Mouse (Mus musculus): ENCODE results near the gene Bola1. TPM values are rescaled to one million over a fixed set of nuclear protein-coding genes. Genes with fewer than 3 reads are reported as not detected.

Gene Bola1
- total and polyA plus RNA-seq, 3 experiments = 115 to 124 TPM; not detected in 1

- no peak overlapping the region for H3K9ac ChIP-seq (ENCODE audit: control insufficient read depth, low read depth, low read length, poor library complexity, severe bottlenecking)
- H3K27me3 ChIP-seq (ENCODE audit: control insufficient read depth in 1 of 2, insufficient read depth in 2 of 2, low read length in 2 of 2) = no peaks in the 10 kb centered on the region
- TF ChIP-seq POLR2AphosphoS5 (IDR thresholded peaks at IDR 0.05; ENCODE audit: borderline replicate concordance, low read depth, low read length) (no peak), USF2 (IDR thresholded peaks at IDR 0.05; ENCODE audit: borderline replicate concordance in 1 of 2, insufficient read depth in 1 of 2, low read depth in 1 of 2, low read length in 2 of 2) (no peak), UBTF (IDR thresholded peaks at IDR 0.05; ENCODE audit: borderline replicate concordance, insufficient read depth, low read depth, low read length) (no peak), GABPA (IDR thresholded peaks at IDR 0.05; ENCODE audit: low read depth, low read length) (no peak), BHLHE40 (IDR thresholded peaks at IDR 0.05; ENCODE audit: borderline replicate concordance, low read depth, low read length) (no peak), GATA1 (IDR thresholded peaks at IDR 0.05; ENCODE audit: low read depth, low read length) (no peak), CHD1 (IDR thresholded peaks at IDR 0.05; ENCODE audit: low read depth, low read length) (no peak), SMC3 (IDR thresholded peaks at IDR 0.05; ENCODE audit: low read depth, low read length) (no peak), ZKSCAN1 (IDR thresholded peaks at IDR 0.05; ENCODE audit: low read depth, low read length) (no peak)
- H3K36me3 ChIP-seq (ENCODE audit: control insufficient read depth in 1 of 2, insufficient read depth in 2 of 2, low read length in 2 of 2) = peaks cover 0 to 46% of the 10 kb centered on the region in 2 experiments; a peak in 2 of 4 replicates
- DNase-seq (ENCODE audit: low read depth, low spot score) = peak; percentile 76
- H3K27ac ChIP-seq (ENCODE audit: control insufficient read depth, low read depth, low read length) = peak overlapping the region; percentile 31; the same call in 1 of the 2 replicates
- no peaks in the 10 kb centered on the region for H3K9me3 ChIP-seq (replicated peaks; ENCODE audit: insufficient read depth, low read length)
- H3K4me3 ChIP-seq (ENCODE audit: control insufficient read depth in 1 of 2, insufficient read depth in 1 of 2, low read depth in 2 of 2, low read length in 2 of 2) = no peak overlapping the region
- peaks cover 7% of the 10 kb centered on the region; the same call in 1 of the 2 replicates for H3K79me2 ChIP-seq (ENCODE audit: control insufficient read depth, insufficient read depth, low read length, poor library complexity)
- peaks cover 19 to 53% of the 10 kb centered on the region in 2 experiments for H3K4me1 ChIP-seq (ENCODE audit: control insufficient read depth in 1 of 2, insufficient read depth in 2 of 2, low read length in 2 of 2)
These were observed 40.7 kb upstream of the Bola1 start for GRCm38 (mm10) chr3:96260220-96260619.

GRCm38 (mm10) chr3:96257190-96257589, 37.7 kb upstream of the Bola1 start:
- peak; percentile 51 for DNase-seq (ENCODE audit: low read depth, low spot score)
- H3K27me3 ChIP-seq (ENCODE audit: control insufficient read depth in 1 of 2, insufficient read depth in 2 of 2, low read length in 2 of 2) = no peaks in the 10 kb centered on the region
- no peaks in the 10 kb centered on the region for H3K9me3 ChIP-seq (replicated peaks; ENCODE audit: insufficient read depth, low read length)
- no peak overlapping the region for H3K9ac ChIP-seq (ENCODE audit: control insufficient read depth, low read depth, low read length, poor library complexity, severe bottlenecking)
- H3K36me3 ChIP-seq (ENCODE audit: control insufficient read depth in 1 of 2, insufficient read depth in 2 of 2, low read length in 2 of 2) = peaks cover 0 to 55% of the 10 kb centered on the region in 2 experiments; a peak in 2 of 4 replicates
- H3K4me3 ChIP-seq (ENCODE audit: control insufficient read depth in 1 of 2, insufficient read depth in 1 of 2, low read depth in 2 of 2, low read length in 2 of 2) = no peak overlapping the region
- H3K79me2 ChIP-seq (ENCODE audit: control insufficient read depth, insufficient read depth, low read length, poor library complexity) = no peaks in the 10 kb centered on the region
- no peak for TF ChIP-seq CHD1 (IDR thresholded peaks at IDR 0.05; ENCODE audit: low read depth, low read length)
- no peak for TF ChIP-seq EP300 (IDR thresholded peaks at IDR 0.05; ENCODE audit: low read depth in 1 of 2, low read length in 2 of 2)
- no peak for TF ChIP-seq MYC (IDR thresholded peaks at IDR 0.05; ENCODE audit: low read depth, low read length)
- no peak for TF ChIP-seq BHLHE40 (IDR thresholded peaks at IDR 0.05; ENCODE audit: borderline replicate concordance, low read depth, low read length)
- TF ChIP-seq E2F4 (IDR thresholded peaks at IDR 0.05; ENCODE audit: borderline replicate concordance, low read depth, low read length) = no peak
- TF ChIP-seq USF2 (IDR thresholded peaks at IDR 0.05; ENCODE audit: borderline replicate concordance in 1 of 2, insufficient read depth in 1 of 2, low read depth in 1 of 2, low read length in 2 of 2) = no peak
- no peak for TF ChIP-seq POLR2A (IDR thresholded peaks at IDR 0.05; ENCODE audit: control insufficient read depth in 1 of 2, insufficient read depth in 1 of 2, low read depth in 1 of 2, low read length in 2 of 2, poor library complexity in 1 of 2)
- TF ChIP-seq TBP (IDR thresholded peaks at IDR 0.05; ENCODE audit: low read depth, low read length) = no peak
- no peak for TF ChIP-seq ETS1 (IDR thresholded peaks at IDR 0.05; ENCODE audit: low read depth, low read length)
- TF ChIP-seq ZNF384 (IDR thresholded peaks at IDR 0.05; ENCODE audit: low read depth, low read length) = no peak
- no peak for TF ChIP-seq SMC3 (IDR thresholded peaks at IDR 0.05; ENCODE audit: low read depth, low read length)
- no peak for TF ChIP-seq MAFK (IDR thresholded peaks at IDR 0.05; ENCODE audit: borderline replicate concordance, low read depth, low read length)
- no peak for TF ChIP-seq MAX (IDR thresholded peaks at IDR 0.05; ENCODE audit: low read length)
- TF ChIP-seq ELF1 (IDR thresholded peaks at IDR 0.05; ENCODE audit: low read depth, low read length) = no peak
- no peak for TF ChIP-seq RCOR1 (IDR thresholded peaks at IDR 0.05; ENCODE audit: low read depth, low read length)
- TF ChIP-seq GABPA (IDR thresholded peaks at IDR 0.05; ENCODE audit: low read depth, low read length) = no peak
- TF ChIP-seq TCF12 (IDR thresholded peaks at IDR 0.05; ENCODE audit: low read depth, low read length) = no peak
- no peak for TF ChIP-seq MAZ (IDR thresholded peaks at IDR 0.05; ENCODE audit: low read depth, low read length)
- H3K27ac ChIP-seq (ENCODE audit: control insufficient read depth, low read depth, low read length) = no peak overlapping the region
- H3K4me1 ChIP-seq (ENCODE audit: control insufficient read depth in 1 of 2, insufficient read depth in 2 of 2, low read length in 2 of 2) = peaks cover 28 to 61% of the 10 kb centered on the region in 2 experiments
